Mouse (Mus musculus) hindbrain, embryonic 13.5 days (tissue): Measurements from ENCODE around the gene Tle1. TPM values are rescaled to one million over a fixed set of nuclear protein-coding genes. Genes with fewer than 3 reads are reported as not detected.

Experiments used
- ATAC-seq: fragments of 200-750 bp; cut with Nextera tagmentation; 2 replicates; pipeline ENCODE4 v1.8.0; 2017; ENCODE audit warnings: moderate TSS enrichment; ENCODE audit not compliant: low FRiP score
- H3K27ac ChIP-seq: fragments of 300-500 bp; sonication (generic); 2 replicates; pipeline ENCODE4 v1.5.1; 2015; ENCODE audit warnings: inconsistent platforms, mild to moderate bottlenecking, moderate library complexity
- H3K27me3 ChIP-seq: fragments of 300-500 bp; sonication (generic); 2 replicates; pipeline ENCODE4 v1.6.1; 2015; ENCODE audit warnings: mild to moderate bottlenecking, inconsistent platforms
- H3K36me3 ChIP-seq: fragments of 300-500 bp; sonication (generic); 2 replicates; pipeline ENCODE4 v1.6.1; 2015; ENCODE audit warnings: mild to moderate bottlenecking, inconsistent platforms
- H3K4me1 ChIP-seq: fragments of 300-500 bp; sonication (generic); replicated peaks from 2 replicates; pipeline ENCODE4 v1.6.1; 2015; ENCODE audit warnings: inconsistent platforms
- H3K4me2 ChIP-seq: fragments of 300-500 bp; sonication (generic); 2 replicates; pipeline ENCODE4 v1.6.1; 2015; ENCODE audit warnings: inconsistent platforms, mild to moderate bottlenecking, moderate library complexity
- H3K4me3 ChIP-seq: fragments of 300-500 bp; sonication (generic); 2 replicates; pipeline ENCODE4 v1.5.1; 2015; ENCODE audit warnings: mild to moderate bottlenecking, inconsistent platforms
- H3K9ac ChIP-seq: fragments of 300-500 bp; sonication (generic); 2 replicates; pipeline ENCODE4 v1.6.1; 2015; ENCODE audit warnings: mild to moderate bottlenecking, inconsistent platforms
- H3K9me3 ChIP-seq: fragments of 300-500 bp; sonication (generic); 2 replicates; pipeline ENCODE4 v1.6.1; 2016; ENCODE audit warnings: inconsistent platforms
- WGBS: fragments of 180-500 bp; shearing (Covaris S2); methylation state at CpG from one replicate; pipeline ENCODE4 v1.1.7; 2015; 5-methylcytosine and 5-hydroxymethylcytosine counted together
- polyA plus RNA-seq: library from polyadenylated mRNA; unstranded; fragments of >200 nt; fragmentation: Nextera tagmentation; extraction: Ambion mirVana; gene quantifications from 2 replicates; pipeline ENCODE4 v1.2.1, GENCODE M21; 2015

Tle1 gene
- polyA plus RNA-seq, 1 experiment from 2014 or later: 45.1 TPM

DNA sequence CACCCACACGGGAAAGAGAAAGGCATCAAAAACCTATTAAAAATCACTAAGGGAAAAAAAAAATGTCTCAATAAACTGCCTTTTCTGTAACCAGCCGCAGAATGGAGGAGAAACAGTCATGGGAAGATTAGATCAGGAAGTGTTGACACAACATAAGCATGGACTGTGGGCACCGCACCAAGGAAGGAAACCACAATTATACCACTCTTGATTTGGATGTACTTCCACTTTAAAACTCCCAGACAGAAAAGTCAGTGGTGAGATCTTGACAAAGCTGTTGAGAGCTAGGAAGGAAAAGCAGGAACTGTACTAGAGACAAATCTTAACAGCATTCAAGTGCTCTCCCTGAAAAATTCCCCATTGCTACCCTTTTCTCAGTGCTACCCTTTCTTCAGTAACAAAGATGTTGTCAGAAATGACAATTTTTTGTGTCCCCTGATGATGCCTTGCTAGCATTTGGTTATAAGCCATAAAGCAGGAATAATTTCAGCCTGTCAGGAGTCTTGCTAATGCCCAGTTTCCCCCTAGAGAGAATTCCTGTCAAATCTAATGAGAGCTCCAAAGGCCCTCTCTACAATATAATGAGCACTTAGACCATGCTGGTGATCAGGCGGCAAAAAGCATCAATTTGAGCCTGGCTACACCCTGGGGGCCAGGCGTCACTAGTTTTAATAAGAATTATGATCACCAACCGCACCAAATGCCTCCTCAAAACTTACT lies 5.4 kb downstream of the Tle1 start:
- ATAC-seq: no peak
- Histone ChIP-seq H3K27me3 (no peaks in the 10 kb centered on the region), H3K4me3 (peak overlapping the region; percentile 87), H3K27ac (peak overlapping the region; percentile 24; the same call in 1 of the 2 replicates), H3K4me2 (peak overlapping the region; percentile 71), H3K4me1 (peaks cover 57% of the 10 kb centered on the region), H3K9me3 (no peaks in the 10 kb centered on the region), H3K36me3 (peaks cover 7% of the 10 kb centered on the region; the same call in 1 of the 2 replicates), H3K9ac (no peak overlapping the region)
- WGBS: 42% methylated on average over 6 of the region's 6 CpGs

DNA sequence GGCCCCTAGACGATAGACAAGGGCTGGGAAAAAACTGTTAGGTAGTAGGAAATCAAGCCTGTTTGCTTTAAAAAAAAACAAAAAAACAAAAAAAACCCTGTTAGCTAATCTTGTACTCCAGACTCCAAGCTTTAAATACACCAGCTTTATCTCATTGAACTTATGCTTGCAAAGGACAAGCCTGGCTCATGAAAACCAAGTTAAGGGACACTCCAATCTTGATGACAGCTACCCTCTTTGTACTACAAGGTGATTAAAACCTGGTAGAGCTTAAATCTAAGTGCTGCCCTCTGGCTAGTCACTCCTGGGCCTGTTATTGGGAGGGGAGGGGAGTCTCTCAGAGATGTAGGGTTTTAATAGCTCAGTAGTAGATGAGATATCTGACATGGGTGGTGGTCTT lies 7.4 kb downstream of the Tle1 start:
- Histone ChIP-seq H3K4me2 (no peak overlapping the region), H3K4me1 (peaks cover 57% of the 10 kb centered on the region)

DNA sequence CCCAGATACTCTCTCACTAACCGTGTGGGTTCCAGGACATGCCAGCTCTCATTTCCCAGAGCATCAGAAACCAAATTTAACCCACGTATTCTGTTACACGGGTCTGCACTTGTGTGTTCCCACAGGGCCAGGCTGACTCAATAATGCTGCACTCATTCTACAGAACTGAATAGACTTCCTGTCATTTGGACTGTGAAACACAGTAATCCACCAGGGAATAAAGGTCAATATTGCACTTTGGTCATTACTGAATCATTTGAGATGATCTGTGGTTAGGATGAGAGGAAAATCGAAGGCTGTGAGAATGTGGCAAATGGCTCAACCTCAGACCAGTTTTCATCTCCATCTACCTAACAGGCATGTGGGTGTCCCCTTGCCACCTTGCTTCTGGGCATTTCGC lies 16.2 kb downstream of the Tle1 start:
- H3K4me1 ChIP-seq: peaks cover 44% of the 10 kb centered on the region
- no peak overlapping the region for H3K4me3 ChIP-seq
- no peaks in the 10 kb centered on the region for H3K9me3 ChIP-seq
- no peak for ATAC-seq
- no peak overlapping the region for H3K9ac ChIP-seq
- no peaks in the 10 kb centered on the region for H3K27me3 ChIP-seq
- H3K4me2 ChIP-seq: no peak overlapping the region
- H3K27ac ChIP-seq: no peak overlapping the region
- 67% methylated on average over 5 of the region's 5 CpGs for WGBS
- H3K36me3 ChIP-seq: peaks cover 7% of the 10 kb centered on the region

More for the DNA sequence above, 7.4 kb downstream of the Tle1 start:
- no peaks in the 10 kb centered on the region for H3K9me3 ChIP-seq
- peaks cover 7% of the 10 kb centered on the region; the same call in 1 of the 2 replicates for H3K36me3 ChIP-seq
- H3K27ac ChIP-seq: no peak overlapping the region
- H3K27me3 ChIP-seq: no peaks in the 10 kb centered on the region
- no peak overlapping the region for H3K9ac ChIP-seq
- WGBS: 84% methylated on average over 1 of the region's 1 CpGs
- no peak for ATAC-seq
- no peak overlapping the region for H3K4me3 ChIP-seq

DNA sequence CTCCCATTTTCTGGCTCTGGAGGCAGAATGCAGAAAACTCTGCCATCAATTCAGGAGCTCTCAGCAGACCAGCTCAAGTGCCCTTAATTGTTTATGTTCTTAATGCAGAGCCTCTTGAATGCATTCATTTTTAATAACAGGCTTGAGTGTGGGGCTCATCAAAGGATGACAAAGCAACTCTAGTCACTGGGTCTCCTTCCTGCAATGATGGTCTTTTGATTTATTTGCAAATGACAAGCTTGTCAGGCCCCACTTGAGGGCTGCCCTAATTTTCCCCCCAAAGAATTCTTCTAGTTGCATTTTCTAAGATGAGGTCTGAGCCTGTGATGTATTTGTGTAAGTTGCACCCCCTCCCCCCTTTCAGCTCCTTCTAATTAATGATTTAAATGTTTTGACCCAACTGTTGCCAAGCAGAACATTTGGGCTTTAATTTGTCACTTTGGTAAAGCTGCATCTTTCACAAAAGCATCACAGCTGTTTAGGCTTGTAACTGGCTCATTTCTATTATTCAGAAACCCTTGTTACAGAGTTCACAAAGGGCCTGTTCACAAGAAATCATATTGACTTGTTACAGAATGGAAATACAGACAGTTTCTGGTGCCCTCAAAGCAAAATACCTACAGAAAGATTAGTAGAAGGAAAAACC lies 18.3 kb downstream of the Tle1 start:
- no peak overlapping the region for H3K27ac ChIP-seq
- no peaks in the 10 kb centered on the region for H3K27me3 ChIP-seq
- no peak overlapping the region for H3K4me3 ChIP-seq
- peaks cover 7% of the 10 kb centered on the region for H3K36me3 ChIP-seq
- H3K4me1 ChIP-seq: peaks cover 40% of the 10 kb centered on the region
- ATAC-seq: 0 out of 2 replicates have a peak, but pooled peaks have one; percentile 27
- no peak overlapping the region for H3K9ac ChIP-seq
- H3K9me3 ChIP-seq: no peaks in the 10 kb centered on the region
- H3K4me2 ChIP-seq: no peak overlapping the region

DNA sequence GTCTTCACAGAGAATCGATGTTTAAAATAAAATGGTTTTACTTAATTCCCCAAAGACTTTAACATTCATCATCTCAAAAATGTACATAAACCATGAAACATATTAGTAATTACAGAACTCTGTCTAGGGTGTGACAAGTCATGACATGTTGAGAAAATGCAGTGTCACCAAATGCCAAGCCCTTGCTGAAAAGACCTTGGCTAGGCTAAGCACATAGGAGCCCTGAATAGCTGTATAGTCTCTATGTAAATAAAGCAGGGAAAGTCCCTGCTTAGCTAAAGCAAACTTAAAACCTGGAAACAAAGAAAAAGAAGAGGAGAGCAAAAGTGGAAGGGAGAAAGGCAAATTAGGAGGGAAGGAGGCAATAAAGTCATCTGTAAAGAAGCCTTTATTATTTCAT lies 24.8 kb downstream of the Tle1 start:
- no peak for ATAC-seq
- Histone ChIP-seq H3K4me2 (no peak overlapping the region), H3K9ac (no peak overlapping the region), H3K27me3 (no peaks in the 10 kb centered on the region), H3K27ac (no peak overlapping the region), H3K4me1 (peaks cover 3% of the 10 kb centered on the region; the same call in 1 of the 2 replicates), H3K36me3 (peaks cover 14% of the 10 kb centered on the region), H3K9me3 (no peaks in the 10 kb centered on the region), H3K4me3 (no peak overlapping the region)
- WGBS: 96% methylated on average over 1 of the region's 1 CpGs

DNA sequence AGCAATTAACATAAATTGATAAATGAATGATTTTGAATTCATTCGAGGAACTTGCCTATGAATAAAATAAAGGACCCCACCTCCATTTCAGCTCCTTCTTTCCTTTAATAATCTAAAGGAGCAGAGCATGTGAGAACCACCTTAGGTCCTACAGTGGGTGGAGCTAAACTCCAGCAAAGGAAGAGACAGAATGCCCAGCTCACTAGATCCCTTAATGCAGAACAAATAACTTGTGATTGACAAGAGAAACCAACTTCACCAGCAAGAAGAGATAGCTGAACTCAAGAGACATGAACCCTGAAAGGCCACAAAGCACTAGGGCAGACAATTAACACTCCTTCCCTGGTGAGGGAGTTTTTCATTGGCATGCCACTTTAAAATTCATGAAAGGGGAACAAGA lies 32.5 kb downstream of the Tle1 start:
- H3K4me1 ChIP-seq: peaks cover 43% of the 10 kb centered on the region
- peak overlapping the region; percentile 45 for H3K27ac ChIP-seq
- no peak overlapping the region for H3K9ac ChIP-seq
- H3K36me3 ChIP-seq: 0 out of 2 replicates have a peak, but pooled peaks cover 3% of the 10 kb centered on the region
- ATAC-seq: peak; percentile 58
- H3K27me3 ChIP-seq: 0 out of 2 replicates have a peak, but pooled peaks cover 2% of the 10 kb centered on the region
- WGBS: 6% methylated on average over 1 of the region's 1 CpGs
- no peaks in the 10 kb centered on the region for H3K9me3 ChIP-seq
- H3K4me2 ChIP-seq: no peak overlapping the region
- H3K4me3 ChIP-seq: no peak overlapping the region

DNA sequence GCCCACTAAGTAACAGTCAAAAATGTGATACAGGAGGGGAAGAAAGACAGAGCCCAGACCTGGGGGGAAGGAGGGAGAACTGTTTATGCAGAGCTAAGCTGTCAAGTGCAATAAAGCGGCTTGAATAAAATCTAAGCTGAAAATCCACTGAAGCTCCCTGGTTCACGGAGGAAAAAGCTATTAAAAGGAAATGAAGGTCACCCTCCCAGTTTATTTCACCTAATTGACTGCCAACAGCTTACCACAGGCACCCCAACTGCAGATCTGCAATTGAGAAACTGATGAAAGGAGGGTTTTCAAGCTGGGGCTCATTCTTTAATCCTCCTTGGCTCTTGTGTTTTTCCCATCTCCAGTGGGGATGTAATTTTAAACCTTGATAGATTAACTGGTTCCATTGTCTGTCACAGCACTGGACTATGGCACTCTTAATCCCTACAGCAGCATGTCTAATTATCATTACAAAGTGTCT lies 32.9 kb downstream of the Tle1 start:
- Histone ChIP-seq H3K4me3 (no peak overlapping the region), H3K4me2 (no peak overlapping the region)
- 2% methylated on average over 2 of the region's 2 CpGs for WGBS

DNA sequence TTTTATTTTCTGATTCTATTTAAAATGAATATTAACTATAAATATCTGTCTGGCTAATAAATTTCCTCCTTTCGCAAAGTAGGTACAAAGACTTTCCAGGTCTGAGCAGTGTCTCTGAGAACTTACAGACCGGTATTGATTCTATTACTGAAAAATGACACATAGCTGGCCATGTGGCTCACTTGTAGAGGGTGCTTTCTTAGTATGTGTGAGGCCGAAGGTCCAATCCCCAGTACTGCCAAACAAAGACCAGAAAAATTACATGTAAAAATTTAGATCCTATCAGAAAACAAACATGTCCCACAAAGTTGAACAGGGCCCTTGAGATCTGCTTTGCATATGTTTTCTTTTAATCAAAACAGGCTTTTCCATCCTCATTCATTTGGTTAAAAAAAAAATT lies 33.5 kb downstream of the Tle1 start:
- Histone ChIP-seq H3K9ac (no peak overlapping the region), H3K4me2 (no peak overlapping the region), H3K4me1 (peaks cover 43% of the 10 kb centered on the region), H3K9me3 (no peaks in the 10 kb centered on the region), H3K36me3 (0 out of 2 replicates have a peak, but pooled peaks cover 3% of the 10 kb centered on the region), H3K27me3 (0 out of 2 replicates have a peak, but pooled peaks cover 2% of the 10 kb centered on the region), H3K4me3 (no peak overlapping the region), H3K27ac (peak overlapping the region; percentile 45)
- WGBS: 53% methylated on average over 3 of the region's 3 CpGs
- ATAC-seq: no peak

More for the DNA sequence above, 32.9 kb downstream of the Tle1 start:
- H3K27me3 ChIP-seq: 0 out of 2 replicates have a peak, but pooled peaks cover 2% of the 10 kb centered on the region
- 0 out of 2 replicates have a peak, but pooled peaks cover 3% of the 10 kb centered on the region for H3K36me3 ChIP-seq
- peak overlapping the region; percentile 45 for H3K27ac ChIP-seq
- peak; percentile 77 for ATAC-seq
- H3K9me3 ChIP-seq: no peaks in the 10 kb centered on the region
- H3K9ac ChIP-seq: no peak overlapping the region
- peaks cover 43% of the 10 kb centered on the region for H3K4me1 ChIP-seq

DNA sequence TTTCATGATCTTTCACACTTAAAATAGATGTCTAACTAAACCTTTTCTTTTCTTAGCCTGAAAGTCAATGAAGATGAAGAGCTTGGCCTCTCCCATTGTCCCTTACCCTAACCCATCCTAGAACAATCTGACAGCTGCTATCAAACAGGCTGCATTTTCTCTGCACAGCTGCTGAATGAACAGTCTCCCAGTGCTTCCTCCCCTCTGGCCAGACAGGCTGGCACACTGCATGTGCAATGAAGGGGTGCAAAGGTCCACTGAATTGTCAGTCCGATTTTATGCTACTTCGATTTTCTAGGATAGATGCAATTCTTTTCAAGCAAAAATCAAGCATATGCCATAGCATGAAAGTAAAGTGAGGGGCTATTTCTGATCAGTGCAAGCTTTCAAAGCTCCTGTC lies 34.2 kb downstream of the Tle1 start:
- Histone ChIP-seq H3K36me3 (0 out of 2 replicates have a peak, but pooled peaks cover 3% of the 10 kb centered on the region), H3K4me2 (no peak overlapping the region), H3K27ac (no peak overlapping the region), H3K4me3 (no peak overlapping the region), H3K4me1 (peaks cover 46% of the 10 kb centered on the region), H3K27me3 (0 out of 2 replicates have a peak, but pooled peaks cover 2% of the 10 kb centered on the region), H3K9me3 (no peaks in the 10 kb centered on the region), H3K9ac (no peak overlapping the region)
- WGBS: 26% methylated on average over 2 of the region's 2 CpGs
- ATAC-seq: no peak

DNA sequence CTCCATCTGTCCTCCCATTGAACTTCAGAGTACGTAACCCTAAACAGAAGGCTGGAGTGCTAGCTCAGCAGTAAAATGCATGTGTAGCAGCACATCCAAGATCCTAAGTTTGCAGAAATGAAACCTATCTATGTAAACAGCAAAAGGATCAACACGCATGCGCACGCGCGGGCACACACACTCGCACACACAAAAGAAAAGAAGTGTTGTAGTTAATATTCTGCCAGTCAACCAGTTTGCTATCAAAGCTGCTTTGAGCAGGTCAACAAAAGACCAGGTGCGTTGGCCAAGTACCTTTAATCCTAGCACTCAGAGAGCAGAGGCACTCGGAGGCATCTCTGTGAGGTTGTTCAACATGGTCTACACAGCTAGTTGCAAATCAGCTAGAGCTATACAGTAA lies 35.0 kb downstream of the Tle1 start:
- Histone ChIP-seq H3K27ac (no peak overlapping the region), H3K36me3 (peaks cover 6% of the 10 kb centered on the region; the same call in 1 of the 2 replicates), H3K9me3 (no peaks in the 10 kb centered on the region), H3K4me1 (peaks cover 49% of the 10 kb centered on the region), H3K9ac (no peak overlapping the region), H3K27me3 (0 out of 2 replicates have a peak, but pooled peaks cover 5% of the 10 kb centered on the region), H3K4me3 (no peak overlapping the region), H3K4me2 (no peak overlapping the region)
- ATAC-seq: no peak
- WGBS: 96% methylated on average over 9 of the region's 9 CpGs

DNA sequence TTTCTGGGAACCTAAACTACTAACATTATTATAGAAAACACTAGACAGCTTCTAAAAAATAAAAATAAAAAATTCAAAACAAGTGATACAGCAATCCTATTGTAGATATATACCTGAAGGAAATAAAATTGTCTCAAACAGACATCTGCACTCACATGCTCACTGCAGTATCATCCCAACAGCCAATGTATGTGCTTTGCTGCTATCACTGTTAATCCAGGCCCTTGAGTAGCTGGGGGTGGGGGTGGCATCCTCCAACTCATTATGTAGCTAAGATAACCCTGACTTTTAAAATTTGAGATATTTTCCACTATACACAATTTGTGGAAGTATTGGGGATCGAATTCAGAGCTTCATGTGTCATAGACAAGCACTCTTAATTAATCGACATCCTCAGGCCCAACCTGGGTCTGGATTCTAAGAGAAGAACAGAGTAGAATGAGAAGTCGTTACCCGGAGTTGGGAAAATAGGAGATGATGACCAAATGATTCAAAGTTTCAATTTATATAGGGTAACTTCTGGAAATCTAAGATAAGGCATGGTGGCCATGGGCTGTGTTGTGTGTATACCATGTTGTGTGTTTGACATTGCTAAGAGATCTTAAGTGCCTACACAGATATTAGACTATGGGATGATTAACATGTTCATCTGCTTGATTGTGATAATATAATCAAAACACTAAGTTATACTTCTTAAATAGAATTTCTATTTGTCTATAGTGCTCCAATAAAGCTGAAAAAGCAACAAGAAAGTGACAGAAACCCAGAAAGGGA lies 38.1 kb downstream of the Tle1 start:
- ATAC-seq: no peak
- H3K9ac ChIP-seq: no peak overlapping the region
- no peak overlapping the region for H3K4me3 ChIP-seq
- H3K4me2 ChIP-seq: no peak overlapping the region
- no peaks in the 10 kb centered on the region for H3K9me3 ChIP-seq
- H3K36me3 ChIP-seq: peaks cover 8% of the 10 kb centered on the region; the same call in 1 of the 2 replicates
- peaks cover 47% of the 10 kb centered on the region for H3K4me1 ChIP-seq
- no peak overlapping the region for H3K27ac ChIP-seq
- 93% methylated on average over 4 of the region's 4 CpGs for WGBS
- H3K27me3 ChIP-seq: 0 out of 2 replicates have a peak, but pooled peaks cover 8% of the 10 kb centered on the region

DNA sequence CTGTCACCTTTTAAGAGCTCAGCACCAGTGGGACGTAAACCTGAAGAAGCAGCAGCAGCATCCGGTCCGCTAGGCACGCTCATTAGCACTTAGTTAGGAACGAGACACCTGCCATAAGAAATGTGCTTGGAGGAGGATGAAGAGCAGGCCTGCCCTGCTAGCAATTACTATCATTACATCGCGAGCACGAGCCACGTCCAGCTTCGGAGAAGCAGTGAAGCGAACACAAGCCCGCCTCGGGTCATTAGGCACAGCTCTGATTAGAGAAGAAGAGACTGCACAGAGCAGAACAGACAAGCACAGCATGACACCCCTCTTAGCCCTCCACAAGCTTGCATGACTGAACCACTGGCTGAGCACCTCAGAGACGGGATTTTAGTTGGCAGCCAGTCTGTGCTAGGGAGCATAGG lies 40.6 kb downstream of the Tle1 start:
- H3K9ac ChIP-seq: no peak overlapping the region
- peaks cover 29% of the 10 kb centered on the region for H3K4me1 ChIP-seq
- peaks cover 13% of the 10 kb centered on the region for H3K36me3 ChIP-seq
- no peak overlapping the region for H3K4me3 ChIP-seq
- no peak overlapping the region for H3K4me2 ChIP-seq
- H3K27me3 ChIP-seq: 0 out of 2 replicates have a peak, but pooled peaks cover 7% of the 10 kb centered on the region
- peak; percentile 84 for ATAC-seq
- H3K27ac ChIP-seq: no peak overlapping the region
- H3K9me3 ChIP-seq: no peaks in the 10 kb centered on the region
- WGBS: 15% methylated on average over 14 of the region's 14 CpGs
